ENCODE assay signal across 20 mouse cellular contexts in genomic region chr6:149098993-149099392, GRCm38 (mm10). TPM values are rescaled to one million over a fixed set of nuclear protein-coding genes. Genes with fewer than 3 reads are reported as not detected.
DNase-seq lines count a peak whose midpoint lies in the region; ATAC-seq and TF ChIP-seq lines count a peak whose summit lies in the region.
"Had no signal": no experiment of that assay in that cellular context is flagged by ENCODE, and none has a peak within 500 bp of the region (broad histone marks: within the 10 kb centered on the region; RNA-seq: fewer than 3 reads in every experiment).

No protein-coding gene starts in this region.

- no peak overlapping the region for H3K27ac ChIP-seq in heart, embryonic 16.5 days (ENCODE audit: low read length)
- H3K27ac ChIP-seq in hindbrain, embryonic 12.5 days = no peak overlapping the region
- H3K27ac ChIP-seq in intestine, postnatal 0 days (ENCODE audit: low read depth, low read length) = no peak overlapping the region
- no peak overlapping the region for H3K27ac ChIP-seq in midbrain, postnatal 0 days (ENCODE audit: low read depth, low read length)
- H3K27ac ChIP-seq: embryonic facial prominence, embryonic 10.5 days; kidney, postnatal 0 days had no signal

- no peak for DNase-seq in heart, postnatal 36 days
- DNase-seq in midbrain, postnatal 0 days (ENCODE audit: low spot score) = no peak
- DNase-seq in ovary, postnatal 10 days (ENCODE audit: low spot score) = no peak
- DNase-seq in thymus, postnatal 25 days = no peak
- DNase-seq: adrenal gland, adult 8-10 months; cerebellum, postnatal 14 days; gastrocnemius, postnatal 25 days; lung, embryonic 14.5 days; thymus, postnatal 14 days had no signal

- no peaks in the 10 kb centered on the region for H3K36me3 ChIP-seq in heart, embryonic 16.5 days (ENCODE audit: control insufficient read depth, insufficient read depth)
- H3K36me3 ChIP-seq in hindbrain, embryonic 12.5 days = no peaks in the 10 kb centered on the region
- H3K36me3 ChIP-seq in intestine, postnatal 0 days (ENCODE audit: control insufficient read depth, insufficient read depth) = no peaks in the 10 kb centered on the region
- H3K36me3 ChIP-seq in midbrain, postnatal 0 days (ENCODE audit: insufficient read depth, low read length) = no peaks in the 10 kb centered on the region
- H3K36me3 ChIP-seq: embryonic facial prominence, embryonic 10.5 days had no signal

- ATAC-seq in heart, embryonic 16.5 days (replicated peaks; ENCODE audit: extremely low read depth, insufficient read depth, low FRiP score) = no peak
- ATAC-seq in hindbrain, embryonic 12.5 days (ENCODE audit: low FRiP score) = no peak
- no peak for ATAC-seq in intestine, postnatal 0 days
- ATAC-seq in midbrain, postnatal 0 days (ENCODE audit: low FRiP score) = no peak
- ATAC-seq: Patski had no signal

- TF ChIP-seq CTCF in intestine, postnatal 0 days (IDR thresholded peaks at IDR 0.05; ENCODE audit: low read depth) = no peak
- no peak for TF ChIP-seq CTCF in midbrain, postnatal 0 days (IDR thresholded peaks at IDR 0.05)

- no peak overlapping the region for H3K9ac ChIP-seq in heart, embryonic 16.5 days (ENCODE audit: low read length)
- no peak overlapping the region for H3K9ac ChIP-seq in hindbrain, embryonic 12.5 days
- H3K9ac ChIP-seq in intestine, postnatal 0 days (ENCODE audit: low read depth, low read length) = no peak overlapping the region
- no peak overlapping the region for H3K9ac ChIP-seq in midbrain, postnatal 0 days (replicated peaks; ENCODE audit: low read length, poor library complexity, severe bottlenecking)
- H3K9ac ChIP-seq: lung, embryonic 14.5 days had no signal

- intact Hi-C loops in heart, postnatal 36 days (cut with DNase I) = no loop called here

- H3K4me3 ChIP-seq in heart, embryonic 16.5 days (ENCODE audit: low read length) = 0 out of 2 replicates have a peak overlapping the region, but pooled peaks have one; percentile 22
- no peak overlapping the region for H3K4me3 ChIP-seq in hindbrain, embryonic 12.5 days
- peak overlapping the region; percentile 94; the same call in 1 of the 2 replicates for H3K4me3 ChIP-seq in intestine, postnatal 0 days (ENCODE audit: low read depth, low read length)
- peak overlapping the region; percentile 98; the same call in 1 of the 2 replicates for H3K4me3 ChIP-seq in midbrain, postnatal 0 days (ENCODE audit: low read depth, low read length)
- H3K4me3 ChIP-seq: megakaryocyte, embryonic 14.5 days had no signal

- no peak overlapping the region; the same call in 1 of the 2 replicates for H3K4me2 ChIP-seq in heart, embryonic 16.5 days (ENCODE audit: low read depth, low read length)
- H3K4me2 ChIP-seq in hindbrain, embryonic 12.5 days (replicated peaks) = peak overlapping the region; percentile 66; the same call in 1 of the 2 replicates
- H3K4me2 ChIP-seq in intestine, postnatal 0 days (replicated peaks; ENCODE audit: low read depth) = peak overlapping the region; percentile 71
- H3K4me2 ChIP-seq in midbrain, postnatal 0 days (ENCODE audit: low read depth, low read length, poor library complexity, severe bottlenecking) = peak overlapping the region; percentile 54
- H3K4me2 ChIP-seq: lung, embryonic 14.5 days had no signal

- H3K9me3 ChIP-seq in heart, embryonic 16.5 days (replicated peaks; ENCODE audit: control insufficient read depth, low read length) = no peaks in the 10 kb centered on the region
- no peaks in the 10 kb centered on the region for H3K9me3 ChIP-seq in hindbrain, embryonic 12.5 days (replicated peaks)
- H3K9me3 ChIP-seq in intestine, postnatal 0 days (ENCODE audit: control insufficient read depth) = no peaks in the 10 kb centered on the region
- no peaks in the 10 kb centered on the region for H3K9me3 ChIP-seq in midbrain, postnatal 0 days (ENCODE audit: low read length)
- H3K9me3 ChIP-seq: embryonic facial prominence, embryonic 10.5 days; megakaryocyte, embryonic 14.5 days had no signal

- H3K27me3 ChIP-seq in heart, embryonic 16.5 days (ENCODE audit: control insufficient read depth, insufficient read depth, low read length) = no peaks in the 10 kb centered on the region
- H3K27me3 ChIP-seq in hindbrain, embryonic 12.5 days = no peaks in the 10 kb centered on the region
- H3K27me3 ChIP-seq in intestine, postnatal 0 days (replicated peaks; ENCODE audit: control insufficient read depth, insufficient read depth, low read length) = no peaks in the 10 kb centered on the region
- H3K27me3 ChIP-seq in midbrain, postnatal 0 days (ENCODE audit: insufficient read depth, low read length) = no peaks in the 10 kb centered on the region
- H3K27me3 ChIP-seq: Patski had no signal

- peaks cover 10% of the 10 kb centered on the region for H3K4me1 ChIP-seq in heart, embryonic 16.5 days (ENCODE audit: control insufficient read depth, insufficient read depth, low read length)
- H3K4me1 ChIP-seq in hindbrain, embryonic 12.5 days = peaks cover 5% of the 10 kb centered on the region; the same call in 1 of the 2 replicates
- H3K4me1 ChIP-seq in intestine, postnatal 0 days (replicated peaks; ENCODE audit: control insufficient read depth, insufficient read depth, low read length) = no peaks in the 10 kb centered on the region
- H3K4me1 ChIP-seq in midbrain, postnatal 0 days (ENCODE audit: insufficient read depth, low read length) = no peaks in the 10 kb centered on the region

RNA-seq across cellular contexts. Expression of gene Dennd5b, which starts 2.5 kb away (rescaled TPM):
- 5.0 and 6.1 TPM in 2 replicates for polyA plus RNA-seq in heart, embryonic 16.5 days (2015; fragmentation: Nextera tagmentation; extraction: Ambion mirVana)
- total RNA-seq in heart, postnatal 36 days (2021) = 10 to 100 TPM; 15.7 to 17.5 TPM
- 19.1 and 20.2 TPM in 2 replicates for polyA plus RNA-seq in hindbrain, embryonic 12.5 days (2016; fragmentation: Nextera tagmentation; extraction: Ambion mirVana)
- 9.6 and 12.7 TPM in 2 replicates for polyA plus RNA-seq in intestine, postnatal 0 days (2015; fragmentation: Nextera tagmentation; extraction: Ambion mirVana)
- 47.1 and 51.0 TPM in 2 replicates for total RNA-seq in midbrain, postnatal 0 days (2014; rRNA removed)
- 8.5 and 11.0 TPM in 2 replicates for polyA plus RNA-seq in midbrain, postnatal 0 days (2015; fragmentation: Nextera tagmentation; extraction: Ambion mirVana)

RNA-seq across cellular contexts. Expression of gene Gm10203, which starts 31.0 kb away (rescaled TPM):
- not detected in 2 replicates for polyA plus RNA-seq in heart, embryonic 16.5 days (2015; fragmentation: Nextera tagmentation; extraction: Ambion mirVana)
- total RNA-seq in heart, postnatal 36 days (2021) = not detected
- not detected in 2 replicates for polyA plus RNA-seq in hindbrain, embryonic 12.5 days (2016; fragmentation: Nextera tagmentation; extraction: Ambion mirVana)
- polyA plus RNA-seq in intestine, postnatal 0 days (2015; fragmentation: Nextera tagmentation; extraction: Ambion mirVana) = not detected in 2 replicates
- not detected in 2 replicates for total RNA-seq in midbrain, postnatal 0 days (2014; rRNA removed)
- not detected in 2 replicates for polyA plus RNA-seq in midbrain, postnatal 0 days (2015; fragmentation: Nextera tagmentation; extraction: Ambion mirVana)
- total RNA-seq: adrenal gland, adult 8-10 months; CH12.LX; gastrocnemius, postnatal 25 days; hematopoietic stem cell, adult 5-6 weeks; layer of hippocampus, postnatal 14 days had no signal
- polyA plus RNA-seq: embryonic facial prominence, embryonic 10.5 days; kidney, postnatal 0 days; limb, embryonic 11.5 days; lung, embryonic 14.5 days; Patski had no signal

RNA-seq across cellular contexts. Expression of gene Etfbkmt, which starts 40.7 kb away (rescaled TPM):
- polyA plus RNA-seq in heart, embryonic 16.5 days (2015; fragmentation: Nextera tagmentation; extraction: Ambion mirVana) = 14.5 and 15.0 TPM in 2 replicates
- 10 to 100 TPM; 25.7 to 33.1 TPM for total RNA-seq in heart, postnatal 36 days (2021)
- 8.5 and 8.8 TPM in 2 replicates for polyA plus RNA-seq in hindbrain, embryonic 12.5 days (2016; fragmentation: Nextera tagmentation; extraction: Ambion mirVana)
- 8.3 and 11.6 TPM in 2 replicates for polyA plus RNA-seq in intestine, postnatal 0 days (2015; fragmentation: Nextera tagmentation; extraction: Ambion mirVana)
- 4.8 and 5.3 TPM in 2 replicates for total RNA-seq in midbrain, postnatal 0 days (2014; rRNA removed)
- 5.7 and 6.8 TPM in 2 replicates for polyA plus RNA-seq in midbrain, postnatal 0 days (2015; fragmentation: Nextera tagmentation; extraction: Ambion mirVana)
